Mouse (Mus musculus) midbrain, embryonic 12.5 days (tissue): ENCODE measurements at regions not wholly inside any gene's neighbourhood (a gene's known extent, or its start where the extent isn't known, plus 50 kb on each side); places are given as distances from the start of the nearest gene placed in this dataset.

ENCODE experiments used
- ATAC-seq: fragments of 200-750 bp; cut with Nextera tagmentation; 2 replicates; pipeline ENCODE4 v1.8.0; 2017; ENCODE audit warnings: low read depth, moderate TSS enrichment, moderate library complexity; ENCODE audit not compliant: low FRiP score
- H3K27ac ChIP-seq: fragments of 300-500 bp; sonication (generic); replicated peaks from 2 replicates; pipeline ENCODE4 v1.5.1; 2016; ENCODE audit warnings: mild to moderate bottlenecking
- H3K27me3 ChIP-seq: fragments of 300-500 bp; sonication (generic); 2 replicates; pipeline ENCODE4 v1.6.1; 2016; ENCODE audit warnings: mild to moderate bottlenecking
- H3K36me3 ChIP-seq: fragments of 300-500 bp; sonication (generic); 2 replicates; pipeline ENCODE4 v1.6.1; 2016
- H3K4me1 ChIP-seq: fragments of 300-500 bp; sonication (generic); 2 replicates; pipeline ENCODE4 v1.6.1; 2016
- H3K4me2 ChIP-seq: fragments of 300-500 bp; sonication (generic); replicated peaks from 2 replicates; pipeline ENCODE4 v1.6.1; 2016; ENCODE audit warnings: mild to moderate bottlenecking, moderate library complexity
- H3K4me3 ChIP-seq: fragments of 300-500 bp; sonication (generic); 2 replicates; pipeline ENCODE4 v1.5.1; 2016; ENCODE audit warnings: mild to moderate bottlenecking
- H3K9ac ChIP-seq: fragments of 300-500 bp; sonication (generic); replicated peaks from 2 replicates; pipeline ENCODE4 v1.6.1; 2016; ENCODE audit warnings: mild to moderate bottlenecking, moderate library complexity
- H3K9me3 ChIP-seq: fragments of 300-500 bp; sonication (generic); 2 replicates; pipeline ENCODE4 v1.6.1; 2016; ENCODE audit warnings: mild to moderate bottlenecking
- WGBS: fragments of 180-500 bp; shearing (Covaris S2); methylation state at CpG from one replicate; pipeline ENCODE4 v1.1.7; 2016; 5-methylcytosine and 5-hydroxymethylcytosine counted together

DNA sequence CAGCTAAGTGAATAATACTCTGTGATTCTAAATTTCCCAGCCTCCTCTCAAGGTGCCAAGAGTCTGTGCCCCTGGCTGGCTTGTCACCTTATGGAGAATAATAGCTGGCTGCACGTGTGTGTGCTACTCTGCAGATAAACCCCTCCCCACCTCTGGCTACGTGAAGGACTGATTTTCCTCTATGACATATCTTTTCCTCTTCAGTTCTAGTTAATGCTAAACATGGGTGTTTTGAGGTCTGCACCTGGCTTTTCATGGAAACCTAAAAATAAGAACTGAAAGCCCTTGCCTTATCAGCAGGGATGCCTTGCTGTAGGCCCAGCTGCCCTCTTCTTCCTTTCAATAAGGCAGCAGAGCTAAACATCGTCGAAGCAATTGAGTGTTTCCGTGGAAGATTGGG is 321.5 kb downstream of the Gadd45g start:
- no peak for ATAC-seq
- H3K27ac ChIP-seq, result no peak overlapping the region
- no peak overlapping the region for H3K4me3 ChIP-seq
- no peaks in the 10 kb centered on the region for H3K4me1 ChIP-seq
- no peaks in the 10 kb centered on the region for H3K9me3 ChIP-seq
- H3K4me2 ChIP-seq, result no peak overlapping the region
- no peaks in the 10 kb centered on the region for H3K36me3 ChIP-seq
- WGBS, result 83% methylated on average over 5 of the region's 5 CpGs
- no peaks in the 10 kb centered on the region for H3K27me3 ChIP-seq
- H3K9ac ChIP-seq, result no peak overlapping the region

DNA sequence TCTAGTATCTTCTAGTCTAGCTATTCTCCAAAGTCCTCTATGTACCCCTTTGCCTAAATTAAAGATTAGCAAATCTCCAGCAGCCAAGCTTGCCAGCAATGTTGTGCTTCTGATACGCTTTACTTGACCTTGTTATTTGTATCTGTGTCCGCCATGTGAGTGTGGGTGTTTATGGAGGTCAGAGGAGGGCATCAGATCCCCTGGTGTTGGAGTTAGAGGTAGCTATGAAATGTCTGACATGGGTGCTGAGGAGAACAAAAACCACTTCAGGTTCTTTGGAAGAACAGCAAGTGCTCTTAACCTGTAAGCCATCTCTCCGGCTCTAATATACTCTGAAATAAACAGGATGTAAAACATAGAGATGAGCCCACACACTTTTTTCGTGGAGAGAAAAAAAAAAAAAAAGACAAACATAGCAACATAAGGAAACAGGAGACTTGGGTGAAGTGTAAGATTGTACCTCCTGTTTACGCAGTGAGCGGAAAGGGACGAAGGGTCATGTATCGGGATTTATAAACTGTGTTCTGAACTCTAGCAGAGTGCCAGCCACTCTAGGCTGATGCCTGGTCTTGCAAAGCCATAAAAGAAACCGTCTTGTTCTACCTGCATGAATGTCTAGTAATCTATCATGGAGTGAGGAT is 326.3 kb downstream of the Gadd45g start:
- WGBS, result 85% methylated on average over 9 of the region's 9 CpGs
- ATAC-seq, result no peak

DNA sequence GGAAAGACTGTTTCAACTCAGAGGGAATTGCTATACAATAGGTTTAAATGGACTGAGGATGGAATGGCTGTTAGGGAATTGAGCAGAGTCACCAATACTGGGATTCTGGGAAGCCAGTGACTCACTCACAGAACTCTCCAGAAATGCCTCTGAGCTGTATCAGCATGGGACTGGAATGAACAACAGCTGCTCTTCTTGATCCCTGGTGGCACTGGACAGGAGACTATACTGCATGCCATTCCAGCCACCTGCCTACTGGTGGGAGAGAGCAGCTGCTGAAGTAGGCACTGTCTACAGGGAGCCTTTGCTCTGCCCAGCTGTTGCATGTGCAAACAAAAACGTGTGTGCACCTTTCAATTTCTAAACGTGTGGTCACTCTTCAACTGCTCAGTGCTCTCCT is 329.2 kb downstream of the Gadd45g start:
- Histone ChIP-seq H3K4me3 (no peak overlapping the region), H3K27me3 (peaks cover 8% of the 10 kb centered on the region), H3K9ac (no peak overlapping the region), H3K36me3 (no peaks in the 10 kb centered on the region), H3K27ac (no peak overlapping the region), H3K4me1 (no peaks in the 10 kb centered on the region), H3K4me2 (no peak overlapping the region), H3K9me3 (no peaks in the 10 kb centered on the region)
- ATAC-seq, result no peak
- WGBS, result 69% methylated on average over 2 of the region's 2 CpGs

More for the DNA sequence above, 326.3 kb downstream of the Gadd45g start:
- Histone ChIP-seq H3K4me3 (no peak overlapping the region), H3K4me2 (no peak overlapping the region), H3K9ac (no peak overlapping the region), H3K27ac (no peak overlapping the region), H3K9me3 (no peaks in the 10 kb centered on the region), H3K27me3 (peaks cover 7% of the 10 kb centered on the region; the same call in 1 of the 2 replicates), H3K36me3 (no peaks in the 10 kb centered on the region), H3K4me1 (no peaks in the 10 kb centered on the region)

DNA sequence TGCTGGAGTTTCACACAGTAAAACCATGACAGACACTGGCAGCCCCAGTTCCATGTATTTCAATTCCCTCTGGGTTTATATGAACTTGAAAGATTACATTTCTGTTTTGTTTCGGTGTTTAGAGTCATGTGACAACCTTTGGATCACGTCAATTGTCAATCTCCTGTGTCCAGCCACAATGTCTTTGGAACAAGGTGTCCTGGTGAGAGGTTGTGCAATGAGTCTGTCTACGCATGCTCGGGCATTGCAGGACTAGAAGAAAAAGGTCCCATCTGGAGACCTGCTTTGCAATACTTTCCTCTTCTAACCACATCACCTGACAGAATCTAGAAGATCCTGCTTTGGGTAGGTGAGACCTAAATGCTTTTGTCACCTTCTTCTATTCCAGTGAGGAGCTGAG is 333.5 kb downstream of the Gadd45g start:
- Histone ChIP-seq H3K9me3 (no peaks in the 10 kb centered on the region), H3K27me3 (peaks cover 43% of the 10 kb centered on the region), H3K4me1 (no peaks in the 10 kb centered on the region), H3K9ac (no peak overlapping the region), H3K4me3 (no peak overlapping the region), H3K27ac (no peak overlapping the region), H3K4me2 (no peak overlapping the region), H3K36me3 (no peaks in the 10 kb centered on the region)
- no peak for ATAC-seq
- WGBS, result 87% methylated on average over 4 of the region's 4 CpGs

DNA sequence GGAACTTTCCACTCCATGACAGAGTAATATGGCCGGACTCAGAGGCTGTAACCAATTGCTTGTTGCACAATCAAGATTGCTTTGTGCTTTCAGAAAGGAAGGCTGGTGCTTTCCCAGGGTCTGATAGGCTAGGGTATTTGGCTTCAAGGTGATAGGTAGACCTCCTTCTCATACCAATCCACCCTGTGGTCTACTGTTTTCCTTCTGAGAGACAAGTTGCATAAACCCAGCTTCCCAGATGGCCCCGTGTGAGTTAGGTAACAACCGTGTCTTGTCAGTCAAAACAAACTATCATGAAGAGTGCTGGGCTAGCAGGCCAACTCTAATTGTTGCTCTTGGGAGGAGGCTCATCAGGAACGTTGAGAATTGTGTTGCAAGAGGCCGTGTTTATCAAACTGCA is 337.2 kb downstream of the Gadd45g start:
- peaks cover 57% of the 10 kb centered on the region for H3K27me3 ChIP-seq
- H3K27ac ChIP-seq, result no peak overlapping the region
- 82% methylated on average over 5 of the region's 5 CpGs for WGBS
- H3K9ac ChIP-seq, result no peak overlapping the region
- no peaks in the 10 kb centered on the region for H3K9me3 ChIP-seq
- H3K4me1 ChIP-seq, result no peaks in the 10 kb centered on the region; the same call in 1 of the 2 replicates
- no peaks in the 10 kb centered on the region for H3K36me3 ChIP-seq
- H3K4me2 ChIP-seq, result no peak overlapping the region
- ATAC-seq, result no peak
- no peak overlapping the region for H3K4me3 ChIP-seq

DNA sequence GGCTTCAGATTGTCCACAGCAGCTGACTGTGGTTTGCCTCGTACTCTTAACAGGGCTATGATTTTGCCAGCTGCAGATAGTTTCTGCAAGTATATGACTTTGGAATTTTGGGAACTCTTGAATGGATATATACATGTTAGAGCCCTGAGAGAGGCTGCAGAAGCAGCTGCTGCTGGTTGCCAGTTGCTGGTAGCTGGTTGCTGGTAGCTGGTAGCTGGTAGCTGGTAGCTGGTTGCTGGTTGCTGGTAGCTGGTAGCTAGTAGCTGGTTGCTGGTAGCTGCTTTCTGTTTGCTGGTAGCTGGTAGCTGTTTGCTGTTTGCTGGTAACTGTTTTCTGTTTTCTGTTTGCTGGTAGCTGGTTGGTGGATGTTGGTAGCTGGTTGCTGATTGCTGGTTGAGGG is 339.1 kb downstream of the Gadd45g start:
- peaks cover 68% of the 10 kb centered on the region for H3K27me3 ChIP-seq
- no peak overlapping the region for H3K27ac ChIP-seq
- no peak overlapping the region for H3K4me3 ChIP-seq
- H3K4me2 ChIP-seq, result no peak overlapping the region
- no peaks in the 10 kb centered on the region for H3K9me3 ChIP-seq
- H3K36me3 ChIP-seq, result no peaks in the 10 kb centered on the region
- WGBS, result 78% methylated on average over 1 of the region's 1 CpGs
- no peak overlapping the region for H3K9ac ChIP-seq
- ATAC-seq, result no peak
- peaks cover 3% of the 10 kb centered on the region; the same call in 1 of the 2 replicates for H3K4me1 ChIP-seq

DNA sequence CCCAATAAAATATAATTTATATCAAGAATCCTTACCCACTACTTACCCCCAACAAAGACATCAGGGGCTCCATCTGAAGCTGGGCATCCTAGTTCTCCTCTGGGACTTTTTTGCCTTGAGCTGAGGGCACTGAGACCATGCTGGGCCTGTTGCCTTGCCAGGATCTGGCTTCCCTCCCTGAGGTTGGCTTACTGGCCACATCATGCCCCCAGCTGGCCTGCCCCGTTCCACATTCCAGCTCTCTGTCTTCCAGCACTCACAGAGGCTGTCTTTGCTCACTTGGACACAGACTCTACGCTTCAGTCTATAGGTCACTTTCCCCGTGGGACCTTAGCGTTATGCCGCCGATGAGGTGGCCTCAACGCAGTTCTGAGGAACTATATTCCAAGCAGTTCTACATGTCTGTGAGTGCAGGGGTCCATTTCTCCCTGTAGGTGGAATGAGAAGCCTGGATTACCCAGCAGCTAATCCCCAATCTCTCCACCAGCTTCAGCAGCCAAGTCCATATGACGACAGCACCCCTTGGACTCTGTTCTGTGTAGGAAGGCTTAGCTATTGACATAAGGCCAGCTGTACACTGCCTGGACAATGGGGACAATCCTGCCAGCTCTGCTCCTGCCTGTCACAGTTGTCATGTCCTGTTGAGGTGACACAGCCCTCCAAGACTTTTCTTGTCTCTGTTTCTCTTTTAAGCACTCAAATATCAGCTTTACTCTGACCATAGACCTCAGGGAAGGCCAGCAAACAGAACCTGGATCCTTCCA is 341.5 kb downstream of the Gadd45g start:
- H3K27me3 ChIP-seq, result peaks cover 73% of the 10 kb centered on the region
- 74% methylated on average over 8 of the region's 8 CpGs for WGBS
- H3K4me1 ChIP-seq, result peaks cover 3% of the 10 kb centered on the region; the same call in 1 of the 2 replicates
- peak; percentile 66; the same call in 1 of the 2 replicates for ATAC-seq
- no peak overlapping the region for H3K4me2 ChIP-seq
- no peak overlapping the region for H3K4me3 ChIP-seq
- no peaks in the 10 kb centered on the region for H3K36me3 ChIP-seq
- no peak overlapping the region for H3K27ac ChIP-seq
- no peaks in the 10 kb centered on the region for H3K9me3 ChIP-seq
- no peak overlapping the region for H3K9ac ChIP-seq

DNA sequence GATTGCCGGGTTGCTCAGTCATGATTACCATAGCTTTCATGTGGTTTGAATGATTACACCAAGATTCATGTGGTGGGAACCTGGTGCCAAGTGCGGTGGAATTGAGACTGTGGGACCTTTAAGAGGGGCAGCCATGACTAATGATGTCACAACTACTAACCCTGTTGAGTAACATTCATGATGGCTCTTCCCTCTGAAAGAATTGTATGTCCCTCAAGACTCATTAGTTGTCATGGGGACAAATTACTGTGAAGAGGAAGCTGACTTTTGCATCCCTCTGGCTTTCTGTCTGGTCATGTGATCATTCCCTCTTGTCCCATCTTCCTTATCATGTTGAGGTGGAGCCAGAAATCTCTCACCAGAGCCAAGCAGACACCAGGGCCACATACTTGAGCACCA is 342.1 kb downstream of the Gadd45g start:
- peaks cover 3% of the 10 kb centered on the region; the same call in 1 of the 2 replicates for H3K4me1 ChIP-seq
- no peak overlapping the region for H3K27ac ChIP-seq
- H3K4me3 ChIP-seq, result no peak overlapping the region
- H3K4me2 ChIP-seq, result no peak overlapping the region
- WGBS, result 59% methylated on average over 2 of the region's 2 CpGs
- peak; percentile 19; the same call in 1 of the 2 replicates for ATAC-seq
- H3K9ac ChIP-seq, result no peak overlapping the region
- no peaks in the 10 kb centered on the region for H3K36me3 ChIP-seq
- peaks cover 73% of the 10 kb centered on the region for H3K27me3 ChIP-seq
- H3K9me3 ChIP-seq, result no peaks in the 10 kb centered on the region

DNA sequence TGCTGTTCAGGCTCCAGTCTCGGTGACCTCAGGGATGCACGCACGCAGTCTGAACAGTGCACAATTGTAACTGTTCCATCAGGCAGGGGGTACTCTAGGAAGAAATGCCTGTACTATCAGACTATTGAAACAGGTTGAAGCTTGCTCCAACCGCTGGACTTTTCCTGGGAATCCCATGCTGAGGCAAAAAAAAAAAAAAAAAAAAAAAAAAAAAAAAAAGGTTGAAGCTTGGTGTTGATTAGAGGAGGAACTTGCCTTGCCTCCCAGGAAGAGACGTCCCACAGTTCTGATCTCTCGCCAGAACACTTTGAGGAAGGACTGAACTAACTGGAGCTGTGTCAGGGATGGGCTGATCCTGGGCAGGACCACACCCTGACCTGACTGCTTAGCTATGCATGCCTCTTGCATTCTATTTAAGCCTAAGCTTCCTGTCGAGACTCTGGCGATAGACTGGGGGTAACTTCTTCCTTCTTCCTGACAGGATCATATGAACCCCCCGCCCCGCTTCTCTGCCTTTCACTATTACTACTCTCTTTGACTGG is 341.6 kb downstream of the Diras2 start:
- H3K27me3 ChIP-seq, result peaks cover 74% of the 10 kb centered on the region
- H3K4me3 ChIP-seq, result no peak overlapping the region
- no peak for ATAC-seq
- H3K4me1 ChIP-seq, result peaks cover 3% of the 10 kb centered on the region; the same call in 1 of the 2 replicates
- WGBS, result 79% methylated on average over 10 of the region's 10 CpGs
- no peak overlapping the region for H3K27ac ChIP-seq
- no peaks in the 10 kb centered on the region for H3K9me3 ChIP-seq
- H3K4me2 ChIP-seq, result no peak overlapping the region
- no peak overlapping the region for H3K9ac ChIP-seq
- no peaks in the 10 kb centered on the region for H3K36me3 ChIP-seq

DNA sequence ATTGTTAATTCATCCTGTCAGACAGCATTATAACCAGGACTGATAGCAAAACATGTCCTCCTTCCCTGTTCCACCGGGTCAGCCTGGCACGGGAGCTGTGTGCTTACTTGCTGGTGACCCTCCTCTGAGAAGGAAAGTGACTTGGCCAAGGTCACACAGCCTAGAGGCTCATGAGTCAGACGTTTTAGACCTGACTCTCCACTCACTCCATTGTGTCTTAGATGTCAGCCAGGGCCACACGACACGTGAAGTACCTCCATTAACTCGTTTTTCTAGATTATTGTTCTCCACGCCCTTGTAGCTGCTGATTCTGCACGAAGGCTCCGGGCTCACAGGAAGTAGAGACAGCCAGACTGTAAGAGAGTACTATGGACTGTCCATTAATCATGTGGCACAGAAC is 340.8 kb downstream of the Diras2 start:
- ATAC-seq, result no peak
- H3K36me3 ChIP-seq, result no peaks in the 10 kb centered on the region
- H3K9me3 ChIP-seq, result no peaks in the 10 kb centered on the region
- peaks cover 77% of the 10 kb centered on the region for H3K27me3 ChIP-seq
- H3K4me2 ChIP-seq, result no peak overlapping the region
- no peak overlapping the region for H3K9ac ChIP-seq
- H3K4me3 ChIP-seq, result no peak overlapping the region
- WGBS, result 81% methylated on average over 9 of the region's 9 CpGs
- no peak overlapping the region for H3K27ac ChIP-seq
- peaks cover 9% of the 10 kb centered on the region for H3K4me1 ChIP-seq

DNA sequence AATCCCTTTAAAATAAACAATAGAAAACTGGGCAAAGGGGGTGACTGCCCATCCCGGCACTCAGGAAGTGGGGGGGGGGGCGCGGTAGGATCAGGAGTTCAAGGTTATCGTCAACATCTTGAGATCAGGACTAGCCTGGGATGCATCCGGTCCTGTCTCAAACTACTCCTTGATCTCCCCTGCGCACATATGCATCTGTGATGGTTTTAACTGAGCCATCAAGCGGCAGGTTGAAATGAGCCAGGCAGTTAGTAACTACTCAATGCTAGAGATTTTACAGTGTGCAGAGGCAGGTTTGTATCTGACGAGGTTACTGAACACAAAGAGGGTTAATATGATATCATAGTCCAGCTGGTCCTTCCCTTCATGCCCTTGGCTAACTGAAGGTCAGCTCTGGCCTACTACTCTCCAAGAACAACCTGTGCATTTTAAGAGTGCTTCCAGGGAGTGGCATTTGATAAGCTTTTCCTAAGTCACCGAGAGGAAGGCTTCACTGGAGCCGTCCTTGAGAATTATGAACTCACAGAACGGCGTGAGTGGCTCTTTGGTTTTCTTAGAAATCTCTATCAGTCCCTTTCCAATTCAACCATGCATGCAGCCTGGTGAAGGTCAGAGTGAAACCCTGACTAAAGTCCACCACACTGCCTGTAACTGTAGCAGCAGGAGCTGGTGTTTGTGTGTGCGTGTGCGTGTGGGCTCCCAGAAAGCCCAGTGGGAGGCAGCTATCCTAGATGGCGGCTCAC is 340.1 kb downstream of the Diras2 start:
- no peak for ATAC-seq
- peaks cover 10% of the 10 kb centered on the region for H3K4me1 ChIP-seq
- no peaks in the 10 kb centered on the region for H3K9me3 ChIP-seq
- no peak overlapping the region for H3K4me3 ChIP-seq
- no peak overlapping the region for H3K27ac ChIP-seq
- H3K9ac ChIP-seq, result no peak overlapping the region
- H3K36me3 ChIP-seq, result no peaks in the 10 kb centered on the region
- peaks cover 77% of the 10 kb centered on the region for H3K27me3 ChIP-seq
- H3K4me2 ChIP-seq, result no peak overlapping the region
- 85% methylated on average over 15 of the region's 15 CpGs for WGBS

DNA sequence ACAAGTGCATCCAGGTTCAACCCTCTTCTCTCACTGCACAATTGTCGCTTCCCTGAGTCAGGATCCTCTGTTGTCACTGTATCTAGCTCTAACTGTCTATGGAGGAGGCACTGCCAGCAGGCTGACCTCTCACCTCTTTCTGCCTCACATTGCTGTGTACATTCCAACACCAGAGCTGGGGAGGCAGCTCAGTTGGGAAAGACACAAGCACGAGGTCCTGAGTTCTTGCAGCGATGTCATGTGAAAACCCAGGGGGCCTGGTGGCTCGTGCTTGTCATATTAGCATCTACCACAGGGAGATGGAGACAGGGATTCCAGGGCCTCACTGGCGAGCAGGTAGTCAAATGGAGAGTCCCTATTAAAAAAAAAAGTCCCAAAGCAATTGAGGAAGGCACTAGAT is 334.2 kb downstream of the Diras2 start:
- Histone ChIP-seq H3K4me1 (peaks cover 11% of the 10 kb centered on the region), H3K4me2 (no peak overlapping the region), H3K27me3 (peaks cover 92% of the 10 kb centered on the region), H3K9me3 (no peaks in the 10 kb centered on the region), H3K4me3 (no peak overlapping the region), H3K27ac (no peak overlapping the region), H3K9ac (no peak overlapping the region), H3K36me3 (no peaks in the 10 kb centered on the region)
- WGBS, result 70% methylated on average over 5 of the region's 5 CpGs
- ATAC-seq, result no peak
